Mouse (Mus musculus) WW6 (cell line): ENCODE measurements around the gene Fut11.
"Not testable (repeated sequence)": the region's sequence is repeated elsewhere in the genome, so short reads cannot be mapped to it uniquely, and the experiment has no call there.

Experiments used
- DNase-seq: peaks from one replicate; pipeline ENCODE4 v3.0.0-alpha.2; 2013; ENCODE audit warnings: low read depth, low spot score

Fut11 gene

GRCm38 (mm10) chr14:20674064-20674833 lies 20.5 kb upstream of the Fut11 start, which contains the start of gene Sec24c:
Gene Sec24c (plus strand): TSS chr14:20674308.
- peak; percentile 92 for DNase-seq

GRCm38 (mm10) chr14:20677906-20678305 lies 16.9 kb upstream of the Fut11 start:
- no peak for DNase-seq

GRCm38 (mm10) chr14:20681742-20682141 lies 13.0 kb upstream of the Fut11 start:
- DNase-seq, result no peak

- DNase-seq, result no peak
Measured at GRCm38 (mm10) chr14:20682498-20682897, 12.3 kb upstream of the Fut11 start.

GRCm38 (mm10) chr14:20686576-20686975 lies 8.2 kb upstream of the Fut11 start:
- no peak for DNase-seq

GRCm38 (mm10) chr14:20689009-20689408 lies 5.8 kb upstream of the Fut11 start:
- no peak for DNase-seq

- no peak for DNase-seq
Measured at GRCm38 (mm10) chr14:20691772-20692171, 3.0 kb upstream of the Fut11 start.

GRCm38 (mm10) chr14:20693589-20694101 lies 1.1 kb upstream of the Fut11 start:
- no peak for DNase-seq

GRCm38 (mm10) chr14:20694185-20694883 lies 434 bp upstream of the Fut11 start:
- DNase-seq, result no peak

GRCm38 (mm10) chr14:20695761-20696520 lies 1.2 kb downstream of the Fut11 start:
- no peak for DNase-seq

- no peak for DNase-seq
Measured at GRCm38 (mm10) chr14:20696986-20697385, 2.2 kb downstream of the Fut11 start.

- DNase-seq, result no peak
Measured at GRCm38 (mm10) chr14:20698515-20698914, 3.7 kb downstream of the Fut11 start.

GRCm38 (mm10) chr14:20700362-20700761 lies 5.6 kb downstream of the Fut11 start:
- DNase-seq, result no peak

GRCm38 (mm10) chr14:20701554-20701953 lies 6.8 kb downstream of the Fut11 start:
- no peak for DNase-seq

- no peak for DNase-seq
Measured at GRCm38 (mm10) chr14:20702096-20702740, 7.5 kb downstream of the Fut11 start.

- peak; percentile 73 for DNase-seq
Measured at GRCm38 (mm10) chr14:20702741-20703381, 8.1 kb downstream of the Fut11 start, which contains the start of gene Chchd1. Gene Chchd1 (plus strand): TSS chr14:20703006.

- DNase-seq, result not testable (repeated sequence)
Measured at GRCm38 (mm10) chr14:20703461-20703860, 8.7 kb downstream of the Fut11 start.

GRCm38 (mm10) chr14:20707201-20708190 lies 12.7 kb downstream of the Fut11 start, which contains the start of gene Zswim8:
Gene Zswim8 (plus strand): TSS chr14:20707552.
- no peak for DNase-seq

GRCm38 (mm10) chr14:20708239-20708638 lies 13.5 kb downstream of the Fut11 start:
- DNase-seq, result no peak

GRCm38 (mm10) chr14:20713832-20714231 lies 19.1 kb downstream of the Fut11 start:
- DNase-seq, result no peak
